Mouse (Mus musculus) adrenal gland, adult 8-10 months (tissue): ENCODE measurements around the gene Dpf2. TPM values are rescaled to one million over a fixed set of nuclear protein-coding genes. Genes with fewer than 3 reads are reported as not detected.
A peak's percentile ranks its signal among the peaks of the same experiment; 100 is the strongest.

Experiments used
- DNase-seq: peaks from one replicate; pipeline ENCODE4 v3.0.0; 2022
- total RNA-seq, 4 experiments: library from RNA; stranded (reverse); gene quantifications; 2 replicates each; pipeline ENCODE4 v1.2.4; 2022

Gene Dpf2
- total RNA-seq, 4 experiments from 2014 or later: 93.7 to 147 (median 129) TPM

GRCm38 (mm10) chr19:5935691-5936090 lies 22.9 kb upstream of the Dpf2 start:
- DNase-seq: no peak

GRCm38 (mm10) chr19:5935266-5935665 lies 22.5 kb upstream of the Dpf2 start:
- no peak for DNase-seq

GRCm38 (mm10) chr19:5929634-5930596 lies 17.1 kb upstream of the Dpf2 start:
- peak; percentile 65 for DNase-seq

- DNase-seq: no peak
These were observed 15.7 kb upstream of the Dpf2 start for GRCm38 (mm10) chr19:5928546-5928945.

DNA sequence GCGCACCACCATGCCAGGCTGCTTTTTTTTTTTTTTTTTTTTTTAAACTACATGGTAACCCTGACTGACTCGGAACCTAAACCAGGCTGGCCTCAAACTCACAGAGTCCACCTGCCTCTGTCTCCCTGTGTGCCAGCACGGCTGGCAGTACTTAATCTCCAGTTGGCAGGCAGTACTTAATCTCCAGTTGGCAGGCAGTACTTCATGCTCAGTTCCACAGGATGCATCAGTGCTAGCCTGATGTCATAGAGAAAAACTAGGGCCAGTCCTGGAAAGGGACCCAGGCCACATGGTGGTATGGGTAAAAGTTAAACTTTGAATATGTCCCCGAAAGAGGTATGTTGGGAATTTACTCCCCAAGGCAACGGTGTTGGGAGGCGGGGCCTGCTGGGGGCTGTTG lies 15.3 kb upstream of the Dpf2 start:
- no peak for DNase-seq

DNA sequence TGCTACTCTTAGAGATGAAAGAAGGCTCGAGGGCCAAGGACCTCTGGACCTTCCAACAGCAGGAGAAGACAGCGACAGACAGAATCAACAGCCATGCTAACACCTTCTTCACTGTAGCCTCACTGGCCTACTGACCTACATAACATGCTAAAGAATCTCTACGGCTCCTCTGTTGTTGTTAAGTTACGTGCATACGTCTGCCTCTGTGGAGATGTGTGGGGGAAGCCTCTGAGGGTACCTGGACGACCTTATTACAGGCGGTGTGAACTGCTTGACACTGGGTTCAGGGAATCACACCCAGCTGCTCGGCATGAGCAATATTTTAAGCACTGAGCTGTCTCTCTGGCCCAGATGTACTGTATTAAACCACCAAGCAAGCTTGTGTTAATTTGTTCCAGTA lies 14.7 kb upstream of the Dpf2 start:
- no peak for DNase-seq

GRCm38 (mm10) chr19:5927026-5927425 lies 14.2 kb upstream of the Dpf2 start:
- no peak for DNase-seq

- no peak for DNase-seq
These were observed 12.6 kb upstream of the Dpf2 start for GRCm38 (mm10) chr19:5925311-5925855.

GRCm38 (mm10) chr19:5924713-5925093 lies 11.9 kb upstream of the Dpf2 start, which contains the start of gene Cdc42ep2:
Gene Cdc42ep2, minus strand, starts transcription at chr19:5924816.
- DNase-seq: peak; percentile 94

DNA sequence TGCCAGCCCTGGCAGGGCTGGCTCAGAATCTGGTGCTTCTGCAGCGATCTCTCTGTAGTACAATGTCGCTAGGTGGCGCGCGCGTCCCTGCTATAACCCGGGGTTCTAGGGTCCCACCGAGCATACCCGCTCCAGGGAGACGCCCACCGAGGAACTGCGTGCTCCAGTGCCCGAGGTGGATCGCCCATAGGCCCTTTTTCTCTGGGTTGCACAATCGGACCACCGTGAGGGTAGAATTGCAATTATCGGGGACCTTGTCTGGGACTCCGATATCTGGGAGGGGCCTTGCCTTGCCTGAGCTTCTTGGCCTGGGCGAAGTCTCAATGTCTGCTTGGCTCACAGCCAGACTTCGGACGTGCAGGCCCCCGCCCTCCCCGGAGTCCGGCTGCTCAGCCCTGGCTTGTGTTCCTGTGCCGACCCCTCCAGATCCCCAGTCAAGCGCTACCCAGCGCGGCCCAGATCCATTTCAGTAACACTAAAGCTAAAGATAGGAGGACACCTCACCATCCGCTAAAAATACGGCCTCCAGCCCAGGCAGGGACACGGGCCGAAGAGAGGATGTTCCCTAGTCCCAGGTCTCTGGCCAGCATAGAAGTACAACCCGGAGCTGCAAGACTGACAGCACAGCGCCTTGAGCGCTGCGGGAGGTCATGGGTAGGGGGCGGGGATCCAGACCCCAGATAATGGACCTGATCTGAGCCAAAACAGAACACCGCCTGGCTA lies 11.3 kb upstream of the Dpf2 start:
- DNase-seq: peak; percentile 68

GRCm38 (mm10) chr19:5922963-5923362 lies 10.2 kb upstream of the Dpf2 start:
- DNase-seq: no peak

DNA sequence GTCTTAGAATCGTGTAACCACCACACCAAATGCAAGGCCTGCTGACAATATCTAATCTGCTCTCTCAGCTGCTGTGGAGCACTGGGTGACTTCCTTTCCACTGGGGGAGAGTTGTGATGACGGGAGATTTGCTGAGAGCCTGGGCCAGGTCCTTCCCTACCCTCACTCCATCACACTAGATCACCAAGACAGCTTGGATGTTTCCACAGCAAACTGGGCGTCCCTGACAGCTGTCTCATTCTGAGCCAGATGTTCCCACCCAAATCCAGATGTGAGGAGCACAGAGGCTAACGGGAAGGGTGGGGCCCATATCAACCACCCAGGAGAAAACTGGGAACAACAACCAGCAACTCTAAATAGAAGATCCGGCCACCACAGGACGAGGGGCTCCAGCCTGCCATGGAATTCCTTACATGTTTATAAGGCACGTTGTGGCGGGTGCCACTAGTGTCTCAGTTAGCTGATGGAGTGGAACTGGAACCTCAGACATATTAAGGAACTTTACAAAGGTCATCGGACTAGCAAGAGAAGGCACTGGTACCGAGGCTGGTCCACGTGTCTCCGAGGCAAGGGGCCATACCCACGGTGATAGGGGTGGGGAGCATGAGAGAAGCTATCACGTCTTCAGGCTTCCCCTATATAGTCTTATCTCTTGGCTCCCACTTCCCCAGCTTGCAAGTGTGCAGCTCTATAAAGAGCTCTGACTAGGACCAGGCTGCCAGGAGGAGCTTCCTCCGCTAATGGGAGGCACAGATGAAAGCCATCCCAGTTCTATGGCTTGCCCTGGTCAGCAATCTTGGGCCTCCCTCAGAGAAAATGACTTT lies 9.5 kb upstream of the Dpf2 start:
- DNase-seq: no peak

GRCm38 (mm10) chr19:5921715-5922114 lies 8.9 kb upstream of the Dpf2 start:
- no peak for DNase-seq

GRCm38 (mm10) chr19:5912103-5913006 lies 455 bp downstream of the Dpf2 start:
- peak; percentile 98 for DNase-seq

DNA sequence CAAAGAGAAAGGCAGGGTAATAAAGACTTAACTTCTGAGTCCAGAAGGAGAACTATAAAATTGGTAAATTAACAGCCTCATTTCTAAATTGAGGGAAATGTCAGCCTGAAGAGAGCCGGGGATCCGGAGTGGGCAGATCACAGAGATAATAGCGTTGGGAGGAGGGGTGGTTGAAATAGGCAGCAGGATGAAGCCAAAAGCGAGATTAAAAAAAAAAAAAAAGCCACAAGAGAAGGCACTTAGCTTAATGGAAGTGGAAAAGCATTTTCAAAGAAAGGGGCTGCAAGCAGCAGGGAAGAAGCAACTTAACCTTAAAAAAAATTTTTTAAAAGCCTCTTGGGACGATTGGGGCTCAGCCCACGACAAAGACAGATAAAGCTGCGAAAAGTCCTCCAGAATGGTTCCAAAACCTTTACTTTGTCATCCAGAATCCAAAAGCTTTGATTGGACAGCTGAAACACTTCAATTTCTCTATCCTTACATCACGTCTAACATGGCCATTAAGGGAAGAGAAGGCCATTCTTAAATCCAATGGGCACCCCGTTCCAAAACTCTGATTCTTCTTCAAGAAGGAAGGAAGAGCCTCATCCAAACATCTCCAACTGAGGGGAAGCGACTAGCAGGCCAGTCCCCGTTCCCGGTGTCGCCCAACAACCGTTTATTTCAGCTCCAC lies 1.2 kb downstream of the Dpf2 start:
- no peak for DNase-seq

DNA sequence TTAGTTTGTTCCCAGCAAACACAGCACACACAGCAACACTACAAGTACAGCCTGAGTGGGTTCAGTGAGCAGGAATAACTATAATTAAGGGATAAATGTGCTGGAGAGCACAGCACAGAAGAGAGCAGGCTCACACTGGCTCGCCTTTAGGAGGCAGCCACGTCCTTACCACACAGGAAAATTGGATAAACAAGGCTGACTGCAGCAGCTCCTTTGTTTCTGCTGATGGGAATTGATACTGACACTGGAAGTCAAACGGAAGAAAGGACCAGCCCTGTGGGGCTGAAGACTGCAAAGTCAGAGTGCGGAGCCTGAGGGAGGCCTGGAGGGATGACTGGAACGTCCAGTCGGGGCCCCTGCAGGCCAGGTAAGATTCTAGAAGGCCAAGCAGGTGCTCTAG lies 2.6 kb downstream of the Dpf2 start:
- DNase-seq: no peak

DNA sequence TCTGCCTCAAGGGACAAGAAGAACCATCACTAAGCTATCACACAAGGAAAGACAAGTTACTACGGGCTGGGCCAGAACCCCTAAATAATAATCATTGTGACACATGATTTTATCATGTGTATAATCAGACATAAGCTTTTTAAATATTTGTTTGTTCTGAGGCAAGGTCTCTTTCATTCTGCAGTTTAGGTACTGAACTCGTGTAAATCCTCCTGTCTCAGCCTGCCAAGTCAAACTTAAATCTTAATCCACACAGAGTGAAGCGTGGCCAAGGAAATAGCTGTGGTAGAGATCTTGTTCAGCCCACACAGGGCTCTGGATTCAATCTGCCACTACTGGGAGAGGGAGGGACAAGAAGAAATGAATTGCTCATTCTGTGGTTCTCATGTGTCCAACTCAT lies 5.5 kb downstream of the Dpf2 start:
- no peak for DNase-seq

GRCm38 (mm10) chr19:5894002-5894678 lies 18.7 kb downstream of the Dpf2 start, which contains the start of gene Tigd3:
Gene Tigd3, minus strand, starts transcription at chr19:5894149.
- peak; percentile 94 for DNase-seq

DNA sequence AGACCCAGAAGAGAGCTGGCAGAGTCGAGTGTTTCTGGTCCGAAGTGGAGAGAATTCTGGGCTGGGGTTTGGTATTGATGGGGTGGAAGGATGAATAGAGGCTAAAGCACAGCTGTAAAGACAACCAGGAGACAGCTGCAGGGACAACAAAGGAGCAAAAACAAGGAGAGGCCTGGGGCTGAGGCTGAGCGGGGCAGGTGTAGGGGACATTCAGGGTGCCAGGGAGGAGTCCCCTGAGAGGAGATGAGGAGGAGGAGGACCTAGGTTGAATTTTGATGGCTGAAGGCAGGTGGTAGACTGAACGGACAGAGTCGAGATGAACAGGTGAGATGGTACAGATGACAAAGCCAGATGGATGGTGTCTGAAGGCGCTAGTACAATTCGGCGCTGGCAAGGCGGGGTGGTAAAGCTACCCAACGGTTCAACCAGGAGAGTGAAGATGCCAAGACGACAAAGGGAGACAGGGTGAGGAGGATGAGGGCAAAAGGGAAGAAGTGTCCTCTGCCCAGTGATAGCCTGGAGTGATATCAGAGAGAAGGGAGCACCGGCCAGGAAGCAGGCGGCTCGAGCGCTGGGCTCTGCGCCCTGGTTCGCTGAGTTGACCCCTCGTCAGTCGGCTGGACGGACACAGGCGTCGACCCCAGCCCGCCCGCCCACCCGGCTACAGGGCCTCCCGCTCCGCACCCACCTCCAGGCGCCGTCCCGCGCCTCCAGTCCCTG lies 19.4 kb downstream of the Dpf2 start:
- DNase-seq: no peak
